Mouse (Mus musculus) hindlimb bud, embryonic 11.5 days (tissue): ENCODE results near the gene Meis2.

Source experiments
- DNase-seq: peaks from one replicate; pipeline ENCODE4 v3.0.0-alpha.2; 2012; ENCODE audit warnings: low read depth, low spot score; ENCODE audit errors: extremely low spot score

The Meis2 gene

GRCm38 (mm10) chr2:116051906-116052614 is 13.6 kb downstream of the Meis2 start:
- no peak for DNase-seq

- no peak for DNase-seq
Measured at GRCm38 (mm10) chr2:116049710-116050109, 15.9 kb downstream of the Meis2 start.

DNA sequence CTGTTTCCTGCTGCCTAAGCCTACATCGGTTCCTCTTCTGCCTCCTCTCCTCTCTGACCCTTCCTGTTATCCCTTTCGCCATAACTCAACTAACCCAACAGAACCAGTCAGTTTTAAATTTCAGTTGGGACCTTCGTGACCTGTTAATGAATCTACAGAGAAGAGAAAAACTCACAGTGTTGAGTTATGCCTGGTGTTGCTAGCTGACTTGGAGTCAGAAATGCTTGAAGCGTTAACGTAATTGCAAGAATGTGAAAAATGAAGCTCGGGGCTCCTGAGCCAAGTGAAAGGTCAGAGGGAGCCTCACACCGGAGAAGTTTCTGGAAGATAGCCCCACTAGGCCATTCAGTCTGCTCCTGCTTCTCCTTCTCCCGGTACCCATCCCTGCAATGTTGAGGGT is 18.3 kb downstream of the Meis2 start:
- DNase-seq = no peak

GRCm38 (mm10) chr2:116045048-116045447 is 20.6 kb downstream of the Meis2 start:
- DNase-seq = no peak

DNA sequence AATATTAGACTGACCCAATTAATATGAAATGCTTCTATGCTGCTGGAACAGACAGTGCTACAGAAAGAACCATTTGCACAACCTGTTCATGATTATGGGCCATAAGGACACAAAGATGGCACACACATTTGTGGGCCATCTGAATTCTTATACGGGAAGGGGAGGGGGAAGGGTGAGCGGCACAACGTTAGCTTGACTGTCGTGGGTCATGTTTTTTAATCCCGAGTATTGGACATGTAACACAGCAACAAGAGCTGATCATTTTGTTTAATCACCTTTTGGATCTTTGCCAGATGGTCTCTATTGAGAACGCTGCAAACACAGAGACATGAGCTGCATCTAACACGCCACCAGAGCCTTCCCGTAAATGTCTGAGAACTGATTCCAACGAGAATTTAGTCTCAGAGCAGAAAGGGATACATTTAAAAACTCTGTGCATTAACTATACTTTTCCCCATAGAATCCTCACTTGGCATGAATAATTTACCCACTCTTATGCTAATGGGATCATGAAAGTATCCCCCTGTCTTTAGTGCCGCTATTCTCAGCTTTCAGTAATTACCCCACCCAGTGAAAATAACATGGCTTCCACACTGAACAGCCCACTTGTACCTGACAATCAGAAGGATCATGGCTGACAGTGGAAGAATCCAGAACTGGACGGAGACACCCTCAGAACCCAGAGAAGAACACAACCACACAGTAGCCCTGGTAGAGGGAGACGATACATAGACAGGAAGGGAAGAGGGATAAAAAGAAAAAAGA is 22.5 kb downstream of the Meis2 start:
- DNase-seq = no peak

DNA sequence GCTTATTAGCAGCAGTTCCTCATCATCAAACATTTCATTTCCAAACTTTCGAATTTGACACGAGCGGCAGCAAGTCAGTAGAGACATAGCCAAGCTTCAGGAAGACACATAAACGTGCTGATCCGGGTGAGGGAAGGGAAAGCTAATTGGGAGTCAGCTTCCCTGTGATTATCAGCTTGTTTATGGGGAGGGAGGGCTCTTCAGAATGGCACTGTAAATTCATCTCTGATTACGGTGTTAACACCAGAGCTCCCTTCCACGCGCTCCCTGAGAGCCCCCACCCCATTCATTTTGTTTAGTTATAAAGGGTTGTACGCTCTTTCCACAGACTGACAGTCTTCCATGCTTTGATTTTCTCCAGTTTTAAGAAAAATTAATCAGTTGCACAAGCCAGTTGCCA is 23.2 kb downstream of the Meis2 start:
- DNase-seq = no peak

GRCm38 (mm10) chr2:116041683-116042262 is 23.9 kb downstream of the Meis2 start:
- no peak for DNase-seq

DNA sequence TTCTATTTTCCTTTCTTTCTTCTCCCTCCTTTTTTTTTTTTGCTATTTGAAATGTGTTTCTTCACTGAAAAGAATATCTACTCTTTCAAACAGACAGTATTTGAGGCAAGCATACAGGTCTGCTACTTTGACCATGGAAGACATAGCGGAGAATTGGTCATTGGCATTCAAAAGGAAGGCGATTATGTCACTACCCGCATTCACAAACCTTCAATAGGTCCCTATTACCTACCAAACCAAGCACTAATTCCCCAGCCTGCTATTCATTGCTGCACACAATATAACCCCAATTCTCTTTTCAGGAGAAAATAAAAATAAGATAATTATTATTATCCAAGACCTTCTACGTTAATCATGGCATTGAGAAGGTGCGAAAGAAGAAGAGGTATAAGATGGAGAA is 30.3 kb downstream of the Meis2 start:
- no peak for DNase-seq

- DNase-seq = no peak
Measured at GRCm38 (mm10) chr2:116028127-116028526, 37.5 kb downstream of the Meis2 start.

DNA sequence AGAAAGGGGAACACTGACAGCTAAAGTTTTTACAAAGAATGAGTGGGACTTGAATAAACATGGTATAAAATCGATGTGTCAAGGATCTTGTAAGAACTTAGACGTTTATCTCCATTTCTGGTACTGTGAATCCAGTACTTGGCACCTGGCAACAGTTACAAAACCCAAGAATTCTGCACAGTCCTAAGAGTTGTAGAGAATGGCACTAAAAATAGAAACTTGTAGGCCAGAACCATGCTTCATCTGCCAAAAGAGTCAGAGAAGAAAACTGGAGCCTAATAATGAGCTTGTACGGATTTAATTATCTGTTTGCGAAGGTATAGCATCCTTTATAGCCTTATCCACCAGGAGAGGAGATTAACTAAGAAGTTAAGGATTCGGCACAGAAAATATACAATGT is 42.8 kb downstream of the Meis2 start:
- DNase-seq = no peak

DNA sequence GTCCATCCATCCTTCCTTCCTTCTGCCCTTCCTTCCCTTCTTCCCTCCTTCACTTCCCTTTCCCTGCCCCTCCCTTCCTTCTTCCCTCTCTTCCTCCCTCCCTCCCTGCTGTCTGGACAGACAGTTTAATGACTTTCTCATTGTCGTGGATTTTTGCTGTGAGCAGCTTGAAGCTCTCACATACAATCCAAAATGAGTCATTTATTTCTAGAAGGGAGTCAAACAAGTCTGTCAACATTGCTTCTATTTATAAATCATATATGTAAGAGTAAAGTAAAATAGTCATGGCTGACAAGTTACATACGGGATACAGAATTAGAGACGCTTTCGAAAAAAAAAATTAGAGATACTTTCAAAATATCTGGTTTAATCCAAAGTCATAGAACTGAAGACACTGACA is 43.7 kb downstream of the Meis2 start:
- DNase-seq = no peak

GRCm38 (mm10) chr2:116021046-116021445 is 44.6 kb downstream of the Meis2 start:
- no peak for DNase-seq

DNA sequence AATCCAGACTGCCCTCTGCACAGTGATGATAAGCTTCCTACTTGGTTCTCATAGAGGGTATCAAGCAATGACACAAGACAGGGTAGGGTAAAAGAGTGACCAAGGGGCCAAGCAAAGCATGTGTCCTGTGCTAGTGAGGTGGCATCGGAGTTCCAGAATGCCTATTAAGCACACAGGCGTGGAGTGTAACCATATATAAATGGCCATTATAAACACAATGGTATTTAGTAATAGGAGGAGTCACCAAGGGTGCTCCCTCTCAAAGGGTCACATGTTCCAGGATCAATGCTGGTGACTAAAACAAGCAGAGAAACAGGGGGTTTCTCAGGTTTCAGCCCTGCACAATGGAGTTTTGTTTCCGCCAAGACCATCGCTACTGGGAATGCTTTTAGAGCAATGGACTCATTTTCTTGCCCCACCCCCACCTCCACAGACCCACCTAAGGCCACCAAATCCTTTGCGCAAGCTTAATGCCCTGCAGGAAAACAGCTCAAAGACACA is 45.1 kb downstream of the Meis2 start:
- no peak for DNase-seq

- no peak for DNase-seq
Measured at GRCm38 (mm10) chr2:116019959-116020358, 45.7 kb downstream of the Meis2 start.

DNA sequence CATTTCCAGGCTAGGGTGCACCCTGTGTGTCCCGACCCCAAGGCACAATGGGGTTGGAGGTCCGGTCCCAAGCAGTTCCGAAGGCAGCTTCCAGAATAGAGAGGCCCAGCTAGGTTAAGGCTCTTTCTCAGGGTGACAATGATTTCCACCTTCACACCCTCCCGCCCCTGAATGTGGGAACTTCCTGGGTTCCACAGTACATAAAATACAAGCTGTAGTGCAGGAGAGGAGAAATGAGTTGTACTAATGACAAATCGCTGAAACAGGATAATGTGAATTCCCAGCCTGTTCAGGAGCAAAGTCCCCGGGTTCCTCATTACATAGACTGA is 46.2 kb downstream of the Meis2 start:
- DNase-seq = no peak

DNA sequence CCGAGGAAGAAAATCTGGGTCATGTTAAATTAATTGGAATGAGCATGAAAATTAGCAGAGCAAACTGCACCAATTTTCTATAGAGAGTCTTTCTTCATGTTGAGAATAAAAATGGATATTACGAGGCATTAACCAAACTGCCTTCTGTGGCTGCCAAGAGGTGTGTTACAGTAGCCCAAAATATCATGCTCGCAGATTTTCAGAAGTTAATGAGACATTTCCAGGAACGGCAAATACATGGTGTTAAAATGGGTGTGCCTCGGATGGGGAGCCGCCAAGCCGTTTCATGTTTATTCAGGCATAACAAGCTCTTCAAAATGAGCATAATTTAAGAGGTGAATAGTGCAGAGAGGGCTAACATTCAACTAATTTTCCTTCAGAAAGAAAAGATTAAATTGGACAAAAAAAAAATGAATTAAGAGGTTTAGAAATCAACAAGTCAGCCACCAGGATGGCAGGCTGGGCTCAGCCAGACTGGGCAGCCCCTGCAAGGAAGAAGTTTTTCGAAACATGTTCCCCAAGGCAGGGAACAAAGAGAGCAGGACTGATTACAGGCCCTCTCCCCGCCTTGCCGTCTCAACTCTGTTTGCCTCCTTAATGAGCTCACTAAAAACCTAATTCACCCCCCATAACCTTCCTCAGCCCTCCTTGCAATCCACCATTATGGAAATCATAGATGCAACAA is 46.7 kb downstream of the Meis2 start:
- DNase-seq = no peak

GRCm38 (mm10) chr2:116015520-116015919 is 50.1 kb downstream of the Meis2 start:
- DNase-seq = no peak

- no peak for DNase-seq
Measured at GRCm38 (mm10) chr2:116010469-116010868, 55.2 kb downstream of the Meis2 start.

- no peak for DNase-seq
Measured at GRCm38 (mm10) chr2:116010061-116010460, 55.6 kb downstream of the Meis2 start.

DNA sequence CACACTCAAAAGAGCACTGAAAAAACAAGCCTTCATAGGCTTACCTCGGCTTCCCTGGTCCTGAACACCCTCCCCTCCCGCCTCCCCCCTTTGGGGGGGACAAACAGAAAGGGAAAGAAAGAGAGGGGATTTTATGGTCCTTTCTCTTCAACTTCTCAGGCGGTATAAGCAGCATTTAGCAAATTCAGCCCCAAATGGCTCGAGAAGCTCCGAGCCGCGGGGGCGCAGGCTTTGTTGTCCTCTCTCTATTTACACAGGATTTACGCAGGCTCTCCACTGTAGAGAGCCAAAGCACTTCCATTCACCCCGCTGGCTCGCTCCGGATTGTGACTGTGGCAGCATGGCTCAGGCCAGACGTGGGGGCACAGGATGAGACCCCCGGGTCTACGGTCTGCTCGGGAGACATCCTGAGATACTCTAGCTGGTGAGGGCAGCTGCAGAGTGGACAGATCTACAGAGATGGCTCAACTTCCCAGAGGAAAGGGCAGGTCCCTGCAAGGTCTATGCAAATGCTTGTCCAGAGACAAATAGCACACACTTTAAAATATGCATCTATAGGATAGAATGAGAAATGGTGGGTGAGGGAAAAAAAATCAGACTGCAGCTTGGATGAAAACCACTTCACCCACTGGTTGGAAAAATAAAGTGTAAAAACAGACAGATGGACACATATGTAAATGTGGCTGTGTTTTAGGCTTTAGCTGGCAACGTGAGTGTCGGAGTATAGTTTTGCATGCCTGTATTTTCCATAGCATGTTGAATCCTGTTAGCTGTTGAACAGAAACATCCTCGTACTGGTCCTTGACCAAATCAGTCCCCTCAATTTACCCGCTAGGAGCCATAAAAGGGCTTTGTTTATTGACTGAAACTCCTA is 56.3 kb downstream of the Meis2 start:
- no peak for DNase-seq

- no peak for DNase-seq
Measured at GRCm38 (mm10) chr2:116002354-116002753, 63.3 kb downstream of the Meis2 start.
